Mouse (Mus musculus): Measurements from ENCODE around the gene Kcnd3.

Gene Kcnd3

GRCm38 (mm10) chr3:105581119-105581518, 129.0 kb downstream of the Kcnd3 start:
- DNase-seq (ENCODE audit: extremely low spot score) = no peak

- no peak for DNase-seq (ENCODE audit: extremely low spot score)
These were observed 133.6 kb downstream of the Kcnd3 start for GRCm38 (mm10) chr3:105585734-105586159.

- no peak for DNase-seq (ENCODE audit: extremely low spot score)
These were observed 138.0 kb downstream of the Kcnd3 start for GRCm38 (mm10) chr3:105590056-105590672.

DNA sequence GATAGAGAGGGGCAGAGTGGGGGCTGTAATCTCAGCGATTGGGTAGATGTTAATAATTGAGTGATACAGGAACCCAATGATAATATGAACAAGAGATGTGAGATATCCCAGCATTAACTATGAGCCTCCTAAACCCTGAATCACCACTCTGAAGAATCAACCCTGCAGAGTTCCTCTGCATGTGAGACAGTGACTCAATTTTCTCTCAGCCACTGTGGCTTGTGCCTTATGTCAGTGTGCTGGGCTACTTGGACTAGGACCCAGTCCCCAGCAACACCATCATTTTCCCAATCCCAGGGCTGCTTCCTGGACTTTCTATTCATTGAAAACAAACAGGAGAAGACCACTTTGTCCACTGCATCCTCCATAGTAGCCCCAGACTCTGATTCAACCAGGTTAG, 139.6 kb downstream of the Kcnd3 start:
- no peak for DNase-seq (ENCODE audit: extremely low spot score)

GRCm38 (mm10) chr3:105592246-105592645, 140.1 kb downstream of the Kcnd3 start:
- no peak for DNase-seq (ENCODE audit: extremely low spot score)

GRCm38 (mm10) chr3:105600483-105600882, 148.4 kb downstream of the Kcnd3 start:
- DNase-seq (ENCODE audit: extremely low spot score) = no peak

DNA sequence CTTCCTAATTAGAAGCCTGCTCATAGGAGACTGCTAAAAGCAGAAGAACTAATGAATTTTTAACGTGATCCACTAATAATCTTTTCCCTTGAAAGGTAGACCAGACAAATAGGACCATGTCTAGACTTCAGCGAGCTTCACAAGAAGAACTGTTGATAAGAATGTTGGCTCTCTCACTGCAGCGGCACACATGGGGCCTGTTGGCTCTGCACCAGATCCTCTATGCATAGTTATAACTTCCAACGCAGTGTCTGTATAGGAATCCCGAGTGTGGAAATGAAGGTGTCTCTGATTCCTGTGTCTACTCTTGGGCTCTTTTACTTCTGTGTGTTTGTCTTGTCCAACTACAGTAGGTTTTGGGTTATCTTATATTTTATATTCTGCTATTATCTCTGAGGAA, 150.8 kb downstream of the Kcnd3 start:
- DNase-seq (ENCODE audit: extremely low spot score) = no peak

DNA sequence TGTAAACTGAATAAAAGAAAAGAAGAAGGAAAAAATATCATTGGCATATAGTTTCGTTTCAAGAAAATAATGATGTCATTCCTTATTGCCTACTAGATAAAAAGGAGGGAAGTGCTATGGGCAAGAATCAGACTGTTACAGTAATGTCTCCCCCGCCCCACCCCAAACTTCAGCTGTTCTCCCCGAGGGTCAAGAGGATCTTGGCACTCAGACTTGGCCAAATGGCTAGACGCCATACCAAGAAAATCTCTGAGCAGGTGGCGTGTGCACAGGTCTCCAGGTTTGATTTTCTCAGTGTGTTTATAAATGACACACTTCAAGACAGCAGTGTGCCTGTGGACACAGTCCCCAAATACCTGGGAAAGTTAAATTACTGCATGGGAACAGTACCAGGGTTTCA, 153.6 kb downstream of the Kcnd3 start:
- no peak for DNase-seq (ENCODE audit: extremely low spot score)

- no peak for DNase-seq (ENCODE audit: extremely low spot score)
These were observed 156.7 kb downstream of the Kcnd3 start for GRCm38 (mm10) chr3:105608857-105609256.

- DNase-seq (ENCODE audit: extremely low spot score) = no peak
These were observed 159.6 kb downstream of the Kcnd3 start for GRCm38 (mm10) chr3:105611531-105612422.

DNA sequence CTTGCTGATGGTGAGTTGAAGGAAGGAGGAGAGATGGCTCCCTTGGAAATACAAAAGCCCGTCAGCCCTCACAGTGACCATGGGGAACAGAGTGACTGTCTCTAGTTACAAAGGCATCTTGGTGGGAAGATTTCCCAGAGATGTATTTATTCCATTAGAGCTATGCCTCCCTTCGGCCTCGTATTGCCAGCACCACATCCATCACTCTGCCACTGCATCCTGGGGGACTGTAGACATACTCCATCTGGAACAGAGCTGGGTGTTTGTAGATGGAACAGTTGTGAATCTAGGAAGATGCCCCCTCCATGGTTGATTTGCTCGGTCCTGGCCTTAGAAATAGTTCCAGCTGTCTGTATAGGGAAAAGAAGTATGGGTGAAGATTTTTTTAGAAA, 160.3 kb downstream of the Kcnd3 start:
- DNase-seq (ENCODE audit: extremely low spot score) = no peak

- no peak for DNase-seq (ENCODE audit: extremely low spot score)
These were observed 165.0 kb downstream of the Kcnd3 start for GRCm38 (mm10) chr3:105616861-105617743.

GRCm38 (mm10) chr3:105621154-105621553, 169.0 kb downstream of the Kcnd3 start:
- DNase-seq (ENCODE audit: extremely low spot score) = no peak

- DNase-seq (ENCODE audit: extremely low spot score) = no peak
These were observed 171.0 kb downstream of the Kcnd3 start for GRCm38 (mm10) chr3:105623137-105623536.

- no peak for DNase-seq (ENCODE audit: extremely low spot score)
These were observed 173.8 kb downstream of the Kcnd3 start for GRCm38 (mm10) chr3:105625961-105626360.

DNA sequence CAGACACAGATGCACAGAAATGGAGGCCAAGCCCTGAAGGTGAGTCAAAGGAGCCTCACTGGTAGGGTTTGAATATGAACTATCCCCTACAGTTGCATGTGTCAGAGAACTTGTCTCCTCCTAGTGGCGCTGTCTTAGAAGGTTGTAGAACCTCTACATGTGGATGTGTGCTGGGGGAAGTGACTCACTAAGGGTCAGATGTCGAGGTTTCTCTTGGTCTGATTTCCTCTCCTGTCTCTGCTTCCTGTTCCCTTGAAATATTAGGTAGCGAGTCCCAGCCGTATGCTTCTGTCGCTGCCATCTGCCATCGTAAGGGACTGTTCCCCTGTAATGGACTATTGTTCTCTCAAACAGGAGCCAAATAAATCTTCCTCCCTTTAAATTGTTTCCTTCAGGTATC, 175.1 kb downstream of the Kcnd3 start:
- DNase-seq (ENCODE audit: extremely low spot score) = no peak

- no peak for DNase-seq (ENCODE audit: extremely low spot score)
These were observed 180.2 kb downstream of the Kcnd3 start for GRCm38 (mm10) chr3:105632296-105632695.

GRCm38 (mm10) chr3:105633021-105633420, 180.9 kb downstream of the Kcnd3 start:
- no peak for DNase-seq (ENCODE audit: extremely low spot score)

GRCm38 (mm10) chr3:105642186-105642585, 190.1 kb downstream of the Kcnd3 start:
- DNase-seq (ENCODE audit: extremely low spot score) = no peak

DNA sequence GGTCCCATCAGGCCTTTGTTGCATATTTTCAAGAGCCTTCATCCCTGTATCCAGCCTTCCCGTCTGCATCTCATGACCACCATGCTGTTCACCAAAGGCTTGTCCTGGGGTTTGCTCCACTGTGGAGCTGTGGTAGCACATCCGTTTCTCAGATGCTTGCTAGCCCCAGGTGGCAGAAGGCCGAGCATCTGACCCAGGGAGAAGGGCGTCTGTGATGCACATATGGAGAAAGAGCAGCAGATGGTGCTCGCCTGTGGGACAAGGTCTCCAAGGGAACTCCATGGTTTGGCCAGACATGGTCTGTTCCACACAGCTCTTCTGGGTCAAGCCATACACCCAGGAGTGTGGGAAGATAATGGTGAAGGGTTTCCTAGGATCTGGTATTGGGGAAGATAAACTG, 191.4 kb downstream of the Kcnd3 start:
- no peak for DNase-seq (ENCODE audit: extremely low spot score)

- DNase-seq (ENCODE audit: extremely low spot score) = no peak
These were observed 196.9 kb downstream of the Kcnd3 start for GRCm38 (mm10) chr3:105648889-105649567.
